Mouse (Mus musculus) bone marrow, adult 2 months (tissue): Measurements from ENCODE around the gene Elf5. TPM values are rescaled to one million over a fixed set of nuclear protein-coding genes. Genes with fewer than 3 reads are reported as not detected.

Source experiments
- H3K27ac ChIP-seq: fragments of 200-500 bp; 2 replicates; pipeline ENCODE4 v1.5.1; 2012; ENCODE audit warnings: low read depth, mild to moderate bottlenecking, control low read depth, inconsistent platforms, low read length; ENCODE audit not compliant: control insufficient read depth, poor library complexity, insufficient read depth
- H3K4me1 ChIP-seq: fragments of 200-500 bp; 2 replicates; pipeline ENCODE4 v1.6.1; 2011; ENCODE audit warnings: low read length; ENCODE audit not compliant: control insufficient read depth, insufficient read depth
- H3K4me3 ChIP-seq: fragments of 200-500 bp; replicated peaks from 2 replicates; pipeline ENCODE3; 2011; ENCODE audit warnings: mild to moderate bottlenecking, low read depth, low read length, control low read depth; ENCODE audit not compliant: control insufficient read depth
- CTCF ChIP-seq: fragments of 200-500 bp; IDR thresholded peaks from 2 replicates; pipeline ENCODE4 v1.5.1; 2011; ENCODE audit warnings: low read length, control low read depth; ENCODE audit not compliant: control insufficient read depth, insufficient read depth
- POLR2A ChIP-seq: fragments of 200-500 bp; IDR thresholded peaks from 2 replicates; pipeline ENCODE4 v1.6.1; 2011; ENCODE audit warnings: low read depth, mild to moderate bottlenecking, control low read depth, low read length, borderline replicate concordance; ENCODE audit not compliant: control insufficient read depth
- WGBS: fragments of 180-500 bp; shearing (Covaris S2); methylation state at CpG from one replicate; pipeline ENCODE4 v1.1.7; 2018; 5-methylcytosine and 5-hydroxymethylcytosine counted together
- polyA plus RNA-seq: library from polyadenylated mRNA; stranded (reverse); fragments of >200 nt; gene quantifications from 2 replicates; pipeline ENCODE4 v1.2.4, GENCODE M21; 2011; ENCODE audit warnings: low replicate concordance; ENCODE audit not compliant: missing spikeins, insufficient read depth, insufficient read length

Elf5 gene
- polyA plus RNA-seq = not detected in 2 replicates

DNA sequence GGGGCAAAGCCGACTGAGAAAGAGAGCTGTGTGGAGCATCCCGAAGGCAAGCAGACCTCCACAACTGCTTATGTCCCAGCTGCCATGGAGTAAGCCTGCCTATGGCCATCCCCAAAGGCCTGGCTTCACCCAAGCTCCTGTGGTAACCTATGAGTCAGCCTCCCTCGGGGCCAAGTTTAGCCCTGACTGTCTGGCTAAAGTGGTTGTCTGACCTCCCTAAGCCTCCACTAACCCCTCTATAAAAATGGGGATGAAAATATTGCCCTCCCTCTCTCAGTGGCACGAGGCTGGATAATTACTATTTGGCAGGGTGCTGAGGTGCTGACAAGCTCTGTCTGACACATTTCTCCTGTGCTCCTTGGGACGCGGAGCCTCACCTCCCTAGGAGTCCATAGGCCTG is at the start of gene Elf5:
Elf5 (plus strand) TSS at position 341 of the 400 bp plus-strand sequence.
- H3K4me3 ChIP-seq = no peak within 1 kb of the TSS
- no peak within 1 kb of the TSS for H3K27ac ChIP-seq
- WGBS = 70% methylated on average over 6 of the region's 6 CpGs
- no peaks in the 10 kb centered on the region for H3K4me1 ChIP-seq
- TF ChIP-seq CTCF = no peak
- no peak for TF ChIP-seq POLR2A

DNA sequence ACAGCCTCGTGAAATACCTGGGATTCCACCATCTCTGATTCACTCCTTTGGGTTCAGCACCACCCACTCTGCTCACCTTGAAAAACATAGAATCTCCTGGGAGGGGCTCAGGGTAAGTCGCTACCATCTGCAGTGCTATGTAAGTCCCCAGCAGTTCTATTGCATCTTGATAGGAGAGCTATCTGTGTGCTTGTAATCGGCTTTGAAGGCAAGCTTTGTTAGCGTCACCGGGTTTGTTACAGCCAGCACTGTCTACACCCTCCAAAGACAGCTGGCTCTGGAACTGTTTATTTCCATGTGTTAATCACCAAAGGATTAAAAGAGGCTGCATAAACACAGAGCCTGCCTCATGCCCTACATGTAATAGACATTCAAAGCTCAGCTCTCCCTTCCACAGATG is 38.9 kb upstream of the Elf5 start:
- WGBS = 72% methylated on average over 5 of the region's 5 CpGs
- Histone ChIP-seq H3K27ac (no peak overlapping the region), H3K4me3 (no peak overlapping the region), H3K4me1 (no peaks in the 10 kb centered on the region)
- TF ChIP-seq CTCF = no peak
- TF ChIP-seq POLR2A = no peak

GRCm38 (mm10) chr2:103379502-103380160 is 31.9 kb upstream of the Elf5 start:
- Histone ChIP-seq H3K4me3 (no peak overlapping the region), H3K4me1 (no peaks in the 10 kb centered on the region), H3K27ac (no peak overlapping the region)
- WGBS = 73% methylated on average over 9 of the region's 9 CpGs
- TF ChIP-seq POLR2A = no peak
- no peak for TF ChIP-seq CTCF

- H3K4me1 ChIP-seq = no peaks in the 10 kb centered on the region
- no peak overlapping the region for H3K27ac ChIP-seq
- 67% methylated on average over 2 of the region's 2 CpGs for WGBS
- TF ChIP-seq CTCF (no peak), POLR2A (no peak)
- no peak overlapping the region for H3K4me3 ChIP-seq
These were observed 29.3 kb upstream of the Elf5 start for GRCm38 (mm10) chr2:103382174-103382573.

- Histone ChIP-seq H3K4me1 (no peaks in the 10 kb centered on the region), H3K27ac (no peak overlapping the region), H3K4me3 (no peak overlapping the region)
- WGBS = 60% methylated on average over 1 of the region's 1 CpGs
- TF ChIP-seq CTCF (no peak), POLR2A (no peak)
These were observed 23.6 kb upstream of the Elf5 start for GRCm38 (mm10) chr2:103387881-103388280.

DNA sequence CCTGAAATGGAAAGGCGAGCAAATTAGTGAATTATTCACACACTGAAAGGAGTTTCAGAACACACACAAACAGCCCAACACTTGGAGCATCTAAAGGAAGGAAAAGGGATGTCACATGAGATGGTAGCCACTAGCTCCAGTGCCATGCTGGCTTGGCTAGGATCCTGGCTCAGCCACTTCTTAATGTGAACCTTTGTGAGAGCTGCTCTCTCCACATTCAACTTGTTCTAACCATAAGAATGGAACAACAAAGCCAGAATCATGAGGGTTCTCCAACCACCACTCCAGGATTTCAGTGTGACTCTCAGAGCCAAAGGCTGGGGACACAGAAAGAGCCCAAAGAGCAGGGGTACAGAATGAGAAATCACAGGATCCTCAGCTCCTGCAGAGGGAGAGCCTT is 23.2 kb upstream of the Elf5 start:
- Histone ChIP-seq H3K27ac (no peak overlapping the region), H3K4me1 (no peaks in the 10 kb centered on the region), H3K4me3 (no peak overlapping the region)
- TF ChIP-seq POLR2A = no peak
- no peak for TF ChIP-seq CTCF
- 74% methylated on average over 1 of the region's 1 CpGs for WGBS

GRCm38 (mm10) chr2:103390086-103390988 is 21.2 kb upstream of the Elf5 start:
- TF ChIP-seq POLR2A = no peak
- no peak for TF ChIP-seq CTCF
- H3K4me1 ChIP-seq = no peaks in the 10 kb centered on the region
- 39% methylated on average over 4 of the region's 4 CpGs for WGBS
- no peak overlapping the region for H3K27ac ChIP-seq
- no peak overlapping the region for H3K4me3 ChIP-seq

- no peak for TF ChIP-seq POLR2A
- no peak for TF ChIP-seq CTCF
- Histone ChIP-seq H3K4me3 (no peak overlapping the region), H3K27ac (no peak overlapping the region), H3K4me1 (no peaks in the 10 kb centered on the region)
- WGBS = 77% methylated on average over 4 of the region's 4 CpGs
These were observed 19.9 kb upstream of the Elf5 start for GRCm38 (mm10) chr2:103391626-103392025.

DNA sequence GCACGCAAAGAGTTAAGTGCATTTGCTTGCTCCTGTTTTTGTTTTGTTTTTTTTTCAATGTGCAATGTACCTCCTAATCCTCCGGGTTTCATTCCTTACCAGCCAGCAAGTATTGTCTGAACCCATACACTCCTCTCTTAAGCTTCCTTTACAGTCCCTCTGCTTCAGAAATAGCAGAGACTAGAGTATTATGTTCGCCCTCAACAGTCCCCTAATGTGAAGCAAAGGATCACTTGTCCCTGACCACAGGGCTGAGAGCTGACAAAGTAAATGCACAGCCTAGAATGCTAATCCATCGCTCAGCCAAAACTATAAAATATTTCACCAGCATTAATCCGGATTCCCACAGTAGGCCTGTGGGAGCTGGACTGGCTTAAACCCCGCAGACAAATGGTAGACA is 13.4 kb upstream of the Elf5 start:
- 74% methylated on average over 6 of the region's 6 CpGs for WGBS
- no peak overlapping the region for H3K4me3 ChIP-seq
- no peaks in the 10 kb centered on the region for H3K4me1 ChIP-seq
- TF ChIP-seq POLR2A (no peak), CTCF (no peak)
- H3K27ac ChIP-seq = no peak overlapping the region
